Mouse (Mus musculus) mesoderm, embryonic 11.5 days (tissue): ENCODE results near the gene Acad12.

ENCODE experiments used
- DNase-seq: peaks from one replicate; pipeline ENCODE4 v3.0.0-alpha.2; 2012; ENCODE audit warnings: low read depth, low spot score

Acad12 gene

GRCm38 (mm10) chr5:121583765-121584501 is 34.8 kb downstream of the Acad12 start:
- no peak for DNase-seq

GRCm38 (mm10) chr5:121581945-121582344 is 36.8 kb downstream of the Acad12 start:
- DNase-seq, result no peak

GRCm38 (mm10) chr5:121576927-121577488 is 41.7 kb downstream of the Acad12 start:
- no peak for DNase-seq

GRCm38 (mm10) chr5:121575867-121576266 is 42.9 kb downstream of the Acad12 start:
- DNase-seq, result no peak

GRCm38 (mm10) chr5:121574145-121574544 is 44.6 kb downstream of the Acad12 start:
- DNase-seq, result no peak

- DNase-seq, result no peak
Observed at GRCm38 (mm10) chr5:121570787-121571186, 48.0 kb downstream of the Acad12 start.

- DNase-seq, result no peak
Observed at GRCm38 (mm10) chr5:121569881-121570420, 48.8 kb downstream of the Acad12 start.

GRCm38 (mm10) chr5:121566035-121566681 is 52.6 kb downstream of the Acad12 start:
- DNase-seq, result no peak

- DNase-seq, result peak; percentile 92
Observed at GRCm38 (mm10) chr5:121564468-121564895, 54.3 kb downstream of the Acad12 start.

GRCm38 (mm10) chr5:121562436-121562835 is 56.3 kb downstream of the Acad12 start:
- DNase-seq, result peak; percentile 30

GRCm38 (mm10) chr5:121549196-121549595 is 69.5 kb downstream of the Acad12 start:
- no peak for DNase-seq

GRCm38 (mm10) chr5:121547084-121547483 is 71.7 kb downstream of the Acad12 start:
- DNase-seq, result no peak
